Mouse (Mus musculus) 416B (cell line): ENCODE data around the gene Faap20.
A peak's percentile ranks its signal among the peaks of the same experiment; 100 is the strongest.
"Not testable (repeated sequence)": the region's sequence is repeated elsewhere in the genome, so short reads cannot be mapped to it uniquely, and the experiment has no call there.

Source experiments
- DNase-seq: peaks from one replicate; pipeline ENCODE4 v3.0.0; 2011; ENCODE audit warnings: low read depth

The Faap20 gene

GRCm38 (mm10) chr4:155248054-155248453 is 1.5 kb upstream of the Faap20 start:
- not testable (repeated sequence) for DNase-seq

- DNase-seq = peak; percentile 94
Observed at GRCm38 (mm10) chr4:155249257-155249647, 350 bp upstream of the Faap20 start.

- peak; percentile 21 for DNase-seq
Observed at GRCm38 (mm10) chr4:155250361-155251117, 937 bp downstream of the Faap20 start.

DNA sequence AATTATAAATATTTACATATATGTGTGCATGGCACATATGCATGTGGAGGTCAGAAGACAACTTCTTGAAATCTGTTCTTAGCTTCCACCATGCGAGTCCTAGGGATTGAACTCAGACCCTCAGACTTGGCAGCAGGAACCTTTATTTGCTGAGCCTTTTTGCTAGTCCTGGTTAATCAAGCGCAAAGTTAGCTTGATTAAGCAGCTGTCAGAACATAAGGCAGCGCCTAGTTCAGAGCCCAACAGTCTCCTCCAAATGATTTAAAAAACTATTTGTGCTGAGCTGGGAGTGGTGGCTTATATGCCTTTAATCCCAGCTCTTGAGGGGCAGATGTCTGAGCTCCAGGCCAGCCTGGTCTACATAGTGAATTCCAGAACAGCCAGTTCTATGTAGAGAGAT is 1.5 kb downstream of the Faap20 start:
- DNase-seq = no peak

GRCm38 (mm10) chr4:155252253-155252652 is 2.7 kb downstream of the Faap20 start:
- no peak for DNase-seq

GRCm38 (mm10) chr4:155264521-155265321 is 15.1 kb downstream of the Faap20 start:
- DNase-seq = no peak

DNA sequence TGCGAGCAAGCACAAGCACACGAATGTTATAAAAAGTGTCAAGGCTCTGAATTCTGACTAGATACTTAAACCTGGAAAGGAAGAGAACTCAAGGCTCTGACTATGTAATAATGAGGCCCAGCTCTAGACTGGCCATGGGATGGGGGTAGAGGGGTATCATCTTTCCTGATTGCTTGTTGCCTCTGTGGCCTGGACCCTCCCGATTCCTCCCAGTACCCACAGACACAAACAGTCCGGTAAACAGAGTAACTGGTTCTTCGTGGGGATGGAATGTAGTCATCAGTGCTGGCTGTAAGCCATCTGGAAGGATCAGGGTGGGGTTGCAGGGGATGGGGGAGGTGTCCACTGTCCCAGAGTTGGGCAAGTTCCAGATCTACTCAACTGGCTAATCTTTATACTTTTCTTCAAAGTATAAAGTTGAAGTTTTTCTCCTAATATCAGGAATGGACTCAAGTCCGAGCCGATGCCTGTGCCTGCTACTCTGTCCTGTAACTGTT is 17.5 kb downstream of the Faap20 start:
- DNase-seq = no peak

DNA sequence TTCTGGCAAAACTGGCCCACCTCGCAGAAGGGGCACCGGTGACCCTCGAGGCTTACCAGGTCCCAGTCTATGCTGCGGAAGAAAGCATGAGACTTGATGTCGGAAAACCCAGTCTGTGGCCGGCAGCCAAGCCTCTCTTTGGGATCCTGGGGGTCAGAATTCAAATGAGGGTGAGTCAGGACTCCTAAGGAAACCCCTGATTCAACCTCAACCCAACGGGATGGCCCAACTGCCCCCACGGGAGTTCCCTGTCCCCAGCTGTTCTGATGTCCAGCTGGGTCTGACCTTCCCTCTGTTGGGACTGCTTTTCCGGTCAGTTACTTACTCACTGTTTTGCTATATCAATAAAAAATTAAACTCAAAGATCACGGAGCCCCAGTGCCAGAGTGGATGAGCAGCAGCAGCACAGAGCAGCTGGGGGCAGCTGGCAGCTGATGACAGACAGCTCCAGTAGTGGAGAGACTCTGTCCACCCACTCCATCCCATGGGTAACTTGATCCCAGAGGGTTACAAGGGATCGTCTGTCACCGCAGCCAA is 18.1 kb downstream of the Faap20 start:
- DNase-seq = no peak

- peak; percentile 67 for DNase-seq
Observed at GRCm38 (mm10) chr4:155268382-155268781, 18.8 kb downstream of the Faap20 start.

GRCm38 (mm10) chr4:155274451-155274850 is 24.8 kb downstream of the Faap20 start:
- DNase-seq = no peak

- DNase-seq = no peak
Observed at GRCm38 (mm10) chr4:155274851-155275250, 25.2 kb downstream of the Faap20 start.

DNA sequence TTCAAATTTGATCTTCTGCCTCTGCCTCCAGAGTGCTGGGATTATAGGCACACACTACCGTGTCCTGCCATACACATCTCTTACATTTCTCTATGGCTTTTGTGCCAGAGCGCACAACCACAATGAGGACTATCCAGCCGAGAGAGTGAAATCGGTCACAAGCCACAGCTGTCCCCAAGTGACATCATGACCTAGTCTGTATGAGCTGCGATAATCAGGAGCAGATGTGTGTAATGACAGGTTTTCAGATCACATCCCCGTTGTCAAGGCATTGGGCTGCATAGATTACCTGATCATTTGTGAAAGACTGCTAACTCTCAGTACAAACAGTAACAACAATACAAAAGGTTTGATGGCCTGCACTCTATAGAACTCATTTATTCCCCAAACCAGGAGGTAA is 28.4 kb downstream of the Faap20 start:
- no peak for DNase-seq

- DNase-seq = peak; percentile 40
Observed at GRCm38 (mm10) chr4:155279054-155279453, 29.5 kb downstream of the Faap20 start.

DNA sequence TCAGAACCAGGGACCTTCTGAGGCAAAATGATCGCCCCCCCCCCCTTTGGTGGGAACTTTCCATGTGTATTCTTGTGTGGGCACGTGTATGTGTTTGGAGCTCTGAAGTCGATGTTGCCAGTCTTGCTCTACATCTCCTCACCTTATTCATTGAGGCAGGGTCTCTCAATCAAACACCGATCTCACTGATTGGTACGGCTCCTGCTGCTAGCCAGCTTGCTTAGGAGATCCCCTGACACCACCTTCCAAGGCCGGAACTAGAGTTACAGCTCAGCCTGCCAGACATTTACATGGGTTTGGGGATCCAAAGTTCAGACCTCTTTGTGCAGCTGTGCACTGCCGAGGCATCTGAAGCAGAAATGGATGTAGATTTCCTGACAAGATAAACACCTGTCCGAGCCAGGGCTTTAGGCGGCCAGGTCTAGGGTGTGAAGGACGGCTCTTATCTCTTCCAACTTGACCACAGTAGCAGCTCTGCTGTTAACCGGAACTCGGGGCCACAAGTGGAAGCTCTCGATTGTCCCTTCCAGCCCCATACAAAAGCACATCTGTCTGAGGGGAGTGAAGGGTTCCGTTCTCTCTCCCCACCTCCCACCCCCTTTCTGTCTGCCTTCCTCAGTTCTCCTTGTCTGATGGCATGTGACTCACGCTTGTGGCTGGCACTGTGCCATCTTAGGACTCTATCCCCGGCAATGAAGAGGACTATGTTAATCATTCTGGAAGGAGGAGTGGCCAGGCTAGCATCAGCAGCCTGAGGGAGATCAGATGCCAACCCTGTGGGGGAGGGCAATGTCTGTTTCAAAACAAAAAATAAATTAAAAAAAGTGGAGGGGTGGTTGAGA is 30.5 kb downstream of the Faap20 start:
- peak; percentile 97 for DNase-seq

DNA sequence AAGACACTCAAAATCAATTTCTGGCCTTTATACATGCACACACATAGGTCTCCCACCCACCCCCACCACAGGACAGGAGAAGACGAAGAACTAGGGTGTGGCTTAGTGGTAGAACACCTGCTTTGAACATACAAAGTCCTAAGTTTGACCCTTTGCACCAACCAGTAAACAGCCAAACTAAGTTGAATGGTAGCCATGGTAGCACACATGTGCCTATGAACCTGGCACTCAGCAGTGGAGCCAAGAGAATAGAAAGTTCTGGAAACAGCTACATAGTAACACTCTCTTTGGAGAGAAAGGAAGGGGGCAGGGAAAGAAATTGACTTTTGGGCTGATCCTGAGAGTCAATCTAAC is 31.1 kb downstream of the Faap20 start:
- DNase-seq = no peak

DNA sequence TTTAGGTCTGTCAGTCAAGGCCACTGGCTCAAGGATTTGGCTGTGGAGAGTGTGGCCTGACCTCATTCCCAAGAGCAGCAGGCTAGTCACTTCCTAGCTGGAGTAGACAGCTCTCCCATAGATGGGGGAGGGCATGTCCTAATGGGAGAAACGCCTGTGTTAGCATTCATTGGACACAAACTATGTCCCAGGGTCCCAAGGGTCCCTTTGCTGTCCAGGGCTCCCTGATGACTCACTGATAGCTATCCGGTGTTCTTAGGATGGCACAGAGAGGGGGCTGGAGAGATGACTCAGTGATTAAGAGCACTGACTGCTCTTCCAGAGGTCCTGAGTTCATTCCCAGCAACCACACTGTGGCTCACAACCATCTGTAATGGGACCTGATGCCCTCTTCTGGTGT is 31.6 kb downstream of the Faap20 start:
- peak; percentile 12 for DNase-seq

DNA sequence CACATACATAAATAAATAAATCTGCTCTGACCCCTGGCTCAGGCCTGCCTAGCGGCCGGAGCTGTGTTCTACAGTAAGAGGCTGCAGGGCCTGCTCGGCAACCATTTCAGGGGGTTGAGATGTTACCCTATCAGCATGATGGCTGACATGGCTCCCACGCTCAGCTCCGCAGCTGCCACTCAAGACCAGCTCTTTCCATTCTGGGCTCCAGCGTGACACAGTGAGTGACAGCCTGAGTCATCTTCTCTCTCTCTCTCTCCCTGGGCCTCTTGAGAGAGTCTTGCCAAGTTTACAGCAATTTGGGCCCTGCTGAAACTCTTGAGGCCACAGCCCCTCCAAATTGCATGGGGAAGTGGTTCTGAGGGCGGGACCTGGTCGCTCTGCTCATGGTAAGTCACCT is 32.0 kb downstream of the Faap20 start:
- DNase-seq = peak; percentile 66

GRCm38 (mm10) chr4:155282231-155282630 is 32.6 kb downstream of the Faap20 start:
- no peak for DNase-seq

DNA sequence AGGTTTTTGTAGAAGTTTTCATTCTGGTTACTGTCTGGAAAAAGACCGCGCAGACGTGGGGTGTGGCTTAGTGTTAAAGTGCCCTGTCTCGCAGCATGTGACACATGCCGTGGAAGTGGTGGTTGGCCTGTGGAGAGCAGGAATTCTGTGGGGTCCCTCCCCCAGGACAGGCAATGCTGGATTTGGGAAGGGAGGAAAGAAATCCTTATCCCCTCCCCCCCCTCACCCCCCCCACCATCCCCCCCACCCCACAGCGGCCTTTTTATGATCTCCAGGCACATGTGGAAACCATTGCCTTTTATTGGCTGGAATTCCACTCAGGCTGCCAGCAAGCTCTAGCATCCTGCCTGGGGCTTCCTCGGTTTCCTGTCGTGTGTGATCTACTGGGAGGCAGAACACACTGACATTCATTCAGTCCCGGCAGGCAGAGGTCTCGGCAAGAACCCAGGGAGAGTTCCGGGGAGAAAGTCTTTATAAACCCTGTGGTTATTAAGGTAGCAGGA is 33.5 kb downstream of the Faap20 start:
- DNase-seq = no peak

DNA sequence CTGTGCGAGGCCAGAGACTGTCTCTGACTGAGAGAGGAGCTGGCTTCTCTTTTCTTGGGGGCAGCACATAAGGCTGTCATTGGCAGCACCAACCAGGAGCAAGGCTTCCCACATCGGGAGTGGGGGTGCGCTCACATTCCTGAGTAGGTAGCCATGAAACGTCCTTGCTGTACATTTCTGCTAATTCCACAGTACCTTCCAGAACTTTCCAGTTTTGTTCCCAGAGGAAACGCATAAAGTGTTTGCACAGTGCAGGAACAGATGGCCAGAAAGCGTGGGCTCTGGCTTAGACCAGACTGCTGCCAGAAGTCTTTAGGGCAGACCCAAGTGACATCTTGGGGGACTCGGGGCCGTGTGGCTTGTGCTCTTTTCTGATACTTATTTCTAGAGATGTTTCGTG is 34.0 kb downstream of the Faap20 start:
- no peak for DNase-seq

GRCm38 (mm10) chr4:155284521-155285379 is 35.1 kb downstream of the Faap20 start:
- DNase-seq = no peak
